Mouse (Mus musculus): ENCODE measurements around the gene Stam2.

The Stam2 gene

GRCm38 (mm10) chr2:52730891-52731290, 11.2 kb downstream of the Stam2 start:
- no peak for DNase-seq (ENCODE audit: low read depth, low spot score)

- DNase-seq (ENCODE audit: low read depth, low spot score): no peak
Measured at GRCm38 (mm10) chr2:52720231-52721025, 21.7 kb downstream of the Stam2 start.

GRCm38 (mm10) chr2:52717076-52717475, 25.0 kb downstream of the Stam2 start:
- no peak for DNase-seq (ENCODE audit: low read depth, low spot score)

DNA sequence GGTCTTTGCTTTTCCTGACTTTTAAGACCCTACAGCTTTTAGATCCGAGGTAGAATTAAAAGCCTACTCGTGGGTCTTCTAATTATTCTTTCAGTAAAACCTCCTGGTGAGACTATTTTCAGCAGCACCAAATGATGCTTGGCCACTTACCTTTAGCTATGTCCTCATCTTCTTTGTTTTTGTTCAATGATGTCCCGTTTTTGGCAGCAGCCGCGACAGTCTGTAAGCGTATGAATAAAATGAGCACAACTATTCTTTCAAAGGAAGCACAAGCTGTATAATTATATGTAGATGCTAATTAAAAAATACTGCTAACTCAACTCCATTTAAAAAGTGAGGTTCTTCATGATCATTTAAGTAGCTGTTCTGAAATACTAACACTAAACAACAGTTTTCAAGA, 26.5 kb downstream of the Stam2 start:
- no peak for DNase-seq (ENCODE audit: low read depth, low spot score)

GRCm38 (mm10) chr2:52714111-52714510, 28.0 kb downstream of the Stam2 start:
- no peak for DNase-seq (ENCODE audit: low read depth, low spot score)

DNA sequence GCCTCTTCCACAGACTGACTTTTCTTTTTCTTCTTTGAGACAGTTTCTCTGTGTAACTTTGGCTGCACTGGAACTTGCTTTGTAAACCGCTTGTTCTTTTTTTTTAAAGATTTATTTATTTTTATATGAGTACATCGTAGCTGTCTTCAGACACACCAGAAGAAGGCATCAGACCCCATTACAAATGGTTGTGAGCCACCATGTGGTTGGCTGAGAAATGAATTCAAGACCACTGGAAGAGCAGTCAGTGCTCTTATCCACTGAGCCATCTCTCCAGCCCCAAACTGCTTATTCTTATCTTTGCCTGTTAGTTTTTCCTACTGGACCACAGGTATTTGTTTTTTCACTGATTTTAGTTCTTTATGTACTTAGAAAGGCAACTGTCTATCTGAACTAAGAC, 31.3 kb downstream of the Stam2 start:
- DNase-seq (ENCODE audit: low read depth, low spot score): no peak

DNA sequence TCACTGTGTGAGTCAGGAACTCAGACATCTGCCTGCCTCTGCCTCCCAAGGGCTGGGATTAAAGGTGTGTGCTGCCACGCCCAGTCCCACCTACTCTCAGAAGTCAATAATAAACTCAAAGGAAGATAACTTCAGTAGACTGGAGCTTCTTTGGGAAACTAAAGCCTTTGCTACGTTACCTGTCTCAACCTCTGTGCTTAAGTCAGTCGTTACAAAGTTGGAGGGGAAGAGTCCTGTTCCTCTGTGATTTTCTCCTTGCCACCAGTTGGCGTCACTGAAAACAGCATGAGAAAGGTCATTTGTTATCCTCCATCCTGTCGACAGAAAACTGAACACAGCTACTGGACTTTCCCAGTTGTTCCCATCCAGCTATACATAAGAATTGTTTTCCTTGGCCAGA, 32.7 kb downstream of the Stam2 start:
- DNase-seq (ENCODE audit: low read depth, low spot score): no peak

GRCm38 (mm10) chr2:52701368-52702036, 40.6 kb downstream of the Stam2 start:
- DNase-seq (ENCODE audit: low read depth, low spot score): no peak

GRCm38 (mm10) chr2:52700352-52700751, 41.7 kb downstream of the Stam2 start:
- DNase-seq (ENCODE audit: low read depth, low spot score): no peak

DNA sequence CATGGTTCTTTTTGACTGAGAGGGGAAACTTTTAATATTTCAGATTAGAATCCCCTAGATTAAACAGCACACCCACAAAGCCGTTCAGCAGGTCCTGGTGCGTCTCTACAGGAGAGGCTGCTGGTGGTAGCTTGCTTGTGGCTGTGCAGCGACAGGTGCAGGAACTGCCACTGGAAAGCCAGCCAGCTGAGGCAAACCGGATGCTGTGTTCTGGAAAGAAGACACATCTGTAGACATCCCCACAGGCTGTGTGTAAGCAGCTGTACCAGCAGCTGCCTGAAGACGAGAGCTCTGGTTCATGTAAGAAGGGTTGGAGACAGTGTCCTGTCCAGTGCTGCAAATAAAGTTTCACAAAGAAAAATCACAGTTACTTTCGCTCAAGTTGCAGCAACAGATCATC, 47.5 kb downstream of the Stam2 start:
- DNase-seq (ENCODE audit: low read depth, low spot score): no peak

DNA sequence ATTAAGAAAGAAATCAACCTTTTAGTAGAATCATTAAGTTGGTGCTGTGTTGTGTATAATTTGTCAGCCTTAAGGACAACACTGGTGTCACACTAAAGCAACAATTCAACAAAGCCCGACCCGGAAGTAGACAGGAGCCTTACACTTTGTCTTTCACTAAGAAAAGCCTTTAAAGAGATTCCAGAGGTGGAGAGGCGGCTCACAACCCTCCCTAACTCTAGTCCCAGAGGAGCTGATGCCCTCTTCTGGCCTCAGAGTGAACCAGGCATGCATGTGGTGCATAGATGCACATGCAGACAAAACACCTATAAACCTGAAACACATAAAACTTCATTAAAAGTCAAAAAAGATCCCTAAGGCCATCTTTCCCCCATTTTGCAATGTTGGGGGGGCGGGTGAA, 50.3 kb downstream of the Stam2 start:
- no peak for DNase-seq (ENCODE audit: low read depth, low spot score)

DNA sequence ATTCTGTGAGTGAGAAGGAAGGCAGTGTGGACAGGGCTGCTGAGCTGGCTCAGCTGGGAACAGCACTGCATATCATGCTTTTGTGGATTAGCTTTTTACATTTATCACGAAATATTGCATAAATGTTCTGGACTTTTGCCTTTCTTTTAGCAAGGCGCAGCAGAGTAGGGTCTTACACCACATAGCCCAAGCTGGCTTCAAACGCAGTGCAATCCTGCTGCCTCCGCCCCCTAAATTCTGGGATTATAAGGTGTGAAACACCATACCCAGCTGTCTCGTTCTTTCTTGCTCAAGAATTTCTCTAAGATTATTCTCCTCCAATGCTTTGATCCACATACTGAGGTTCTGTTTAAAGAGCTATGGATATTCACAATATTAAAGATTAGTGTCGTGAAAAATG, 55.5 kb downstream of the Stam2 start:
- no peak for DNase-seq (ENCODE audit: low read depth, low spot score)

DNA sequence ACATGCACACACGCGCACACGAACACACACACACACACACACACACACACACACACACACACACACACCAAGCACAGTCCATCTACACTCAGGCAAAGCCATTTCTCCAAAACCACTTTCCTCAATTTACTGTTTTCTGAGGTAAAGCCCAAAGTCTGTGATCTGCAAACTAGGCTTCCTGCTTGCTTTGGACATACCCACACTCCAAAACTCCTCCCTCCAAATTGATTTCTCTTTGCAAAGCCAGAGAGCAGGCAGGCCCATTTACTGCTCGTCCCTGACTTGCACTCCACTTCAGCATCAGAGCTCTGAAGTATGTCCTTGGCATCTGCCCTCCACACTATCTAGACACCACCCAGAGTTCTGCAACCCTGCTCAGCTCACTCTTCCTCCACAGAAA, 64.5 kb downstream of the Stam2 start:
- DNase-seq (ENCODE audit: low read depth, low spot score): no peak

- DNase-seq (ENCODE audit: low read depth, low spot score): no peak
Measured at GRCm38 (mm10) chr2:52676913-52677303, 65.2 kb downstream of the Stam2 start.

DNA sequence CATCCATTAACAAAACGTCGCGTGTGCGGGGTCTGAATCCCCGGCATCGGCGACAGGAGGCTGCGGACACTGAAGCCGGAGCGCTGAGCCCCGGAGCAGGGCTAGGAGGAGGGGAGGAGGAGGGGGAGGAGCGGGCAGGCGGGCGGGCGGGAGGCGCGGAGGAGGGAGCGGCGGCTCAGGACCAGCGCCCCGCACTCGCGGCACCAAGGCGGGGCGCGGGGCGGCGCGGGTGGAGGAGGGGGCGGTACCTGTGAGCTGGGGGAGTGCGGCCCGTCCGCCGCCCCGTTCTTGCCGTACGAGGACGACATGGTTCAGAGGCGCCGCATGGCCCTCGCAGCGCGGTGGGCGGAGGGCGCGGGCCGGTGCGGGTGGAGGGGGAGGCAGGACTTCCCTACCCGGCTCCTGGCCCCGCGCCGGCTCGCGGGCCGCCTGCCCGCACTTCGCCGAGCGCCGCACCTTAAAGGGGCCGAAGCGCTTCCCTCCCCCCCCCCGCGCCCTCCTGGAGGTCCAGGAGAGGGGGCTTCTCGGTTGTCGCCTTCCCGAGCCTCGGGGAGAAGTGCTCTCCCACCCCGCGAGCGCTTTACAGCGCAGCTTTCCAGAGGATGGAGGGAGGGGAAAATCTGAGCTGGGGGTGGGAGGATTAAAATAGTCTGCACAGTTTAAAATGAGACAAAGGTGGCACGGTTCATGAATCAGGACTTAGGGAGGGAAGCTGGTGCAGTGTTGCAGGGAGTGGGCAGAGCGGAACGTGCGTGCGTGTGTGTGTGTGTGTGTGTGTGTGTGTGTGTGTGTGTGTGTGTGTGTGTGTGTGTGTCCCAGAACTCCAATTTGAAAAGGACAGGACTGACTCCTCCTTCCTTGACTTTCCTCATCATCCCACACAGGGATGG, 65.8 kb downstream of the Stam2 start, which contains the start of gene Cacnb4:
Gene Cacnb4 (minus strand): TSS at position 809 of the 890 bp plus-strand sequence.
- DNase-seq (ENCODE audit: low read depth, low spot score): peak; percentile 46

DNA sequence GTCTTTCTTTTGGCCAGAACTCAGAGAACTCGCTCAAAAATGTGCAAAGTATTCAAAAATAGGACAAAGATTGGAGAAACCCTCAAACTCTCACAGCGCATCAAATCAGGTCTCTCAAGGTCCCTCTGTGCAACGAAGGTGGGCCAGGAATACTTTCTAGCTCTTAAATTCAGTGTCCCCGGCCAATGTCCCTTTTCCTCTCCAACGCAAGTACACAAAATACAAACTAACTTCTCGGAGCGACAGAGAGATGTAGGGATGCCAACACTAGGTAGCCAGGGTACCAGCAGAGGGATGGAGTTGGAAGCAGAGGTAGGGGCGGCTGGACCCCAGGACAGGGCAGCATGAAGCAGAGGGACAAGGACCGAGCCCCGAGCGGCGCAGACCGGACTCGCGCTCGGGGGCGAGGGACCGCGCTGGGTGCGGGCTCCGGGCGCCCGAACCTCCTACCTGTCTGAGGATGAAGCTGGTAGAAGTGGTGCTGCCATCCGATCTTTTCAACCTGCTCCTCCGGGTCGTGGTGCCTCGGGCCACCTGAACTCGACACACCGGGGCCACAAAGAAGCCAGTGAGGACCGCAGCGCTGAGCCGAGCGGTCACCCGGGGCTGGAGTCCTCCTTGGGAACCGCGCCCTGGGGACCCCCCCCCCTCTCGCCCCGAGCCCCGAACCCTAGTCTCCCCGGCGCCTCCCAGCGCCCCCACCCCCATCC, 66.6 kb downstream of the Stam2 start:
- DNase-seq (ENCODE audit: low read depth, low spot score): peak; percentile 14

- peak; percentile 2 for DNase-seq (ENCODE audit: low read depth, low spot score)
Measured at GRCm38 (mm10) chr2:52674886-52675277, 67.2 kb downstream of the Stam2 start.

- DNase-seq (ENCODE audit: low read depth, low spot score): no peak
Measured at GRCm38 (mm10) chr2:52673172-52673571, 68.9 kb downstream of the Stam2 start.

GRCm38 (mm10) chr2:52670733-52671132, 71.3 kb downstream of the Stam2 start:
- no peak for DNase-seq (ENCODE audit: low read depth, low spot score)

DNA sequence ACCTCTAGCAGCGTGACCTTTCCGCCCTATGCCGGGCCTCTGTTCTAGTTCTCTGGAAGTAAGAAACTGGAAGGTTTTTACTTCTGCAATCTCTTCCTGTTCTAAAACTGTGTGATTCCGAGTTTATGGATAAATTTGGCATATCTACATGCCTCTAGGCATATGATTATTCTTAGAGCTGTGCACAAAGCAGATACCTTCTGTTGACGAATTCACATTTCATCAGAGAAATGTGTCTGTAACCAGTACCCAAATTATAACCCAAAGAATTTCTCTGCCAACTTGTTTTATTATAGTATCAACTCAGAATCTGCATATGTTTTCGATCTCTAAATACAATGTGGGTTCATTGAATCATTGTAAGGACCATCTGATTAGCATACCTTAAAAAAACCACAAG, 73.6 kb downstream of the Stam2 start:
- no peak for DNase-seq (ENCODE audit: low read depth, low spot score)

DNA sequence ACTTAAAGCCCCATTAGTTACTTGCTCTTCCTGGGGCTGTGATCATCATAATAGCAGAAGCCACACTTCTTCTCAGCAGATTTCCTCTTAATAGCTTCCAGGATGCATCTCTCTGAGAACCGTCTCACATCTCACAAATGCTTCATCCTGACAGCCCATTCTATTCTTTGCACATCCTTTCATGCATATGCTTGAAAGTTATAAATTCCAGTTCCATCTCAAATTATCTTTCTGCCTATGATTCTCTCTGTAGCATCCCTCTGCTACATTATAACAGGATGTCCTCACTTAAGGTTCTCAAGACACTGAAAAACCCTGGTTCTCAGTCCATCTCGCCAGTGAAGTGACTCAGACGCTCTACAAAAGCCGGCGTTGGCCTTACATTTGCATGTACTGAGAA, 85.4 kb downstream of the Stam2 start:
- DNase-seq (ENCODE audit: low read depth, low spot score): no peak

DNA sequence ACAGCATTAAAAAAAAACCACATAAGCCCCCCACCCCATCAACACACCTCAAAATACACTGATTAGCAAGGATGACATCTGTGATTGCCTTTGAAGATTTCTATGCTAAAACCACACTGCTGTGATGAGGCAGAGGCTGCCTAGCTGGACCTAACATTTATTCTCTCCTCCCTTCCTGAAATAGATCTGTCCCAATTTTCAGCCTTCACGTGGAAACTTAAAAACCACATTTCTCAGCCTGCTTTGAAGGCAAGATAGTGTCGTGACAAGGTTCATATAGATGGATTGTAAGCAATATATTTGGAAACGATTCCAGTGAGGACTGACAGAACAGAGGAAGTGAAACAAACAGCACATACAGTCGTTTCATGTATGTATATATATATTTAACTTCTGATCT, 87.5 kb downstream of the Stam2 start:
- no peak for DNase-seq (ENCODE audit: low read depth, low spot score)
